Mouse (Mus musculus) lung, postnatal 10 days (tissue): ENCODE data around the gene Adss.
"Not testable (repeated sequence)": the region's sequence is repeated elsewhere in the genome, so short reads cannot be mapped to it uniquely, and the experiment has no call there.

Source experiments
- DNase-seq: peaks from one replicate; pipeline ENCODE4 v3.0.0; 2021

Gene Adss

DNA sequence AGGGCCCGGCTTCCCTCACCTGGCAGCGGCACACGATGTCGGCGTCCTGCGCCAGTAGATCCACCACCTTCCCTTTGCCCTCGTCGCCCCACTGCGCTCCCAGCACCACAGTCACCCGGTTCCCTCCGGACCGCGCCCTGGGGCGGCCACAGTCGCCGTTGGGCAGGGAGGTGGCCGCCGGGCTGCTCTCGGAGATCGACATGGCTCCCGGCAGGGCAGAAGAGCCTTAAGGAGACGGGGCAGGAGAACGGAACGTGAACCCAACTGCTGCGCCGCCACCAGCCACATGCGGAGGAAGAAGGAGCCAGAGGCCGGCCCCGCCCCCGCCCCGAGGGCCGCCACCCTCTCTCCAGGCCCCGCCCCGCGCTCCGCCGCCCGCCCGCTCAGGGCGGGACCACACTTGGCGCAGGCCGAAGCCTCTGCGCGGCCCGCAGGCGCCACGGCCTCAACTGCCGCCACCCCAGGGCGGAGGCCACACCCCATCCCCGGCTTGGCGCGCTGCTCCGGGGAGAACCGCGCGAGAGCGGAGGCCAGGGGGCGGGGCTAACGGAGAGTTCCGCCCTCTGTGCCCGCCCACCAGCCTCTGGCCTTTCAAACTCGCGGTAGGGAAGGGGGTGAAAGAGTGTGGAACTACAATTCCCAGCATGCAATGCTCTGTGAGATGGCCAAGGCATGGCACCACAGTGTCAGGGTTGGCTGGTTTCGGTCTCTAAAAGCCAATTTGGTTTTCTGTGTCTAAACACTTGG lies at the start of gene Adss:
TSS of gene Adss (minus strand) at position 319 of the 747 bp plus-strand sequence.
- DNase-seq = peak; percentile 99

GRCm38 (mm10) chr1:177845812-177846211 lies 49.5 kb upstream of the Adss start:
- peak; percentile 3 for DNase-seq

DNA sequence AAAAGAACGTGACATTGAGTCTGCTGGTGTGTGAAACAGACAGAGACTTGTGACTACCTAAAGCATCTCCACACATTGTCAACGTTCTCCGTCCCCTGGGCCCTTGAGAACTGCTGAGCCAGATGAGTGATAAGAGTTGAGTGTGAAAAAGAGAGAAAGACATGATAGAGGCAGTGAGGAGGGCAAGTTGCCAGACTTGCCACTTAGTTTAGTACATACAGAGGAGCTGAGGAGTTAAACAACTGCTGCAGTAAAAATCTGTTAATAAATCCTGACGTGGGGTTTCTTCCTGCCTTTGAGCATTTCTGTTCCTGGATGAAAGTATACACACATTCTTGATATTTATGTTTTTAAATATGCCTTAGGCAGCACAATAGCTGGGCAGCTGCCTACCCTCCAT lies 31.5 kb upstream of the Adss start:
- DNase-seq = not testable (repeated sequence)

DNA sequence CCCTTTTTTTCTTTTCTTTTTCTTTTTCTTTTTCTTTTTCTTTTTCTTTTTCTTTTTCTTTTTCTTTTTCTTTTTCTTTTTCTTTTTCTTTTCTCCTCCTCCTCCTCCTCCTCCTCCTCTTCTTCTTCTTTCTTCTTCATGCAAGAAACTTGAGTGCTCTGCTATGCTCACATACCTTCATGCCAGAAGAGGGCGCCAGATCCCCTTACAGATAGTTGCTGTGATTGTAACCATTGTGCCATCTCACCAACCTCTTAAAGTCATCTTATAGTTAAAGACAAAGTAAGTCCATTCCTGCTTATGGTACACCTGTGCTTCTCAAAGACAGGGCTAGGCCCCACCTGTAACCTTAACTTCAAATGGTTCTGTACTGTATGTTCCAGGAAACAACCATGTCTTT lies 10.5 kb upstream of the Adss start:
- peak; percentile 18 for DNase-seq

DNA sequence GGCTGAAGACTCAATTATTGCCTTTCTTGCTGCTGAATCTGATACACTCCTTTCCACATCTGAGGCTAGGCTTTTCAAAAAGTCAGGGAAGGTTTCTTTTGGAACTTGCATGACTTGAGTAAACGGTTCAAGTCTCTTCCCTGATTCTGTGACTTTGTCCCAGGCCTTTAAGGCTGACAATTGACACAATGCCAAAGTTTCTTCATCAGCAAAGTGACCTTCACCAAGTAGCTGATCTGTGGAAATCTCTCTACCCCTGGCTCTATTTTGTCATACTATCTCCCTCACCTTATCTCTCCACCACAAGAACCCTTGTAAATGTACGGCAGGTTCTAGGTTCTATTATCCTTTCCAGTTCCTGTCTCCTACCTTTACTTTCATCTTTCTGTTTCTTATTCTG lies 7.2 kb upstream of the Adss start:
- DNase-seq = no peak

DNA sequence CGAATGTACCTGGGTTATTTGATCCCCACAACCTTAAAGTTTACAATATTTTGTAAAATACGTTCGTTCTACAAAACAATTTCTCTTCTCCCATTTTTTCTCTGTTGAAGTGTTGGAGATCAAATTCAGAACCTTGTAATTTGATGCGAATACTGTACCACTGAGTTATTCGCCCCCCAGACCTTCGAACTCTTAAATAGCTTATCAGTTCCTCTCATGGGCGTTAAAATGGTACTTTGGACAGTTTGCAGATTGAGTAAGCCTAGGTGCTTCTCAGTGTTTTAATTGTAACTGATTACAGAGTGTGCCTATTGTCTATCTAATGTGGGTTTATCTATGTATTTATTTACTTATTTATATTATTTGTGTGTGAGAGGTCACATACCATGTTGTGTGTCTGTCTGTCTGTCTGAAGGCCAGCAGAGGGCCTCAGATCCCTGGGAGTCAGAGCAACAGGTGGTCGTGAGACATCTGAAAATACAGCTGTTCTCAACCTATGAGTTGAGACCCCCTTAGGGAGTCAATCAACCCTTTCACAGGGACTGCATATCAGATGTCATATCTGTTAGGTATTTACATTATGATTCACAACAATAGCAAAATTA lies 942 bp upstream of the Adss start:
- DNase-seq = no peak

DNA sequence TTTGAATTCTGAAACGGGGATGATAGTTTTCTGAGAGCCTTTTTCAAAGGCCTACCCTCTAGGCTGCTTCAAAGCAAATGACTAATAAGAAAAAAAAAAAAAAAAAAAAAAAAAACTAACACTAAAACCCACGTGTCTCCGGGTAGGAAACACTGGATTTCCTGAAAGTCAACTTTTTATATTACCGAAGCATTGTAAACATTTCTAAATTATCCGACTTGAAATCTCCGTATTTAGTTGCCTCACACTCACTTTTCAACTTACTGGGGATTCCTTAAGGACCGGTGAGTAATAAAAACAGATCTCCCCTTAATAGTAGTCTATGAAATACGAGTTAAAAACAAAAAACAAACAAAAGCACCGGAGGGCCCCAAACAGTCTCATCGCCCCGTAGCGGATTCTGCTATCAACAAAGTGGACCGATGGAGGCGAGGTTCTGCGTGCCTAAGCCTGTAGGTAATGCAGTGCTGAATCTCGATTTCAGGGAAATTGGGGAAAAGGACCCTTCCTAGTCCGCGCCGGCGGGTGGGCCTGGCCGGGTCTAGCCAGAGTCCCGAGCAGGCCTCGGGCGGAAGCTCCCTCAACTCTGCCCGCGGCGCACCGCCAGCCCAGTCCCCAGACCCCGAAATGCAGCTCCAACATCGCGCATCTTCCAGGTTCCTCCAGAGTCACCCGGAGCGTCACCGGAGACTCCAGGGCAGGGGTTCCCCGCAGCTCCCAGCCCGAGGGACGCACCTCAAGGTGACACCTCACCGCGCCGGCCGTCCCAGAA lies 704 bp downstream of the Adss start:
- DNase-seq = peak; percentile 51

DNA sequence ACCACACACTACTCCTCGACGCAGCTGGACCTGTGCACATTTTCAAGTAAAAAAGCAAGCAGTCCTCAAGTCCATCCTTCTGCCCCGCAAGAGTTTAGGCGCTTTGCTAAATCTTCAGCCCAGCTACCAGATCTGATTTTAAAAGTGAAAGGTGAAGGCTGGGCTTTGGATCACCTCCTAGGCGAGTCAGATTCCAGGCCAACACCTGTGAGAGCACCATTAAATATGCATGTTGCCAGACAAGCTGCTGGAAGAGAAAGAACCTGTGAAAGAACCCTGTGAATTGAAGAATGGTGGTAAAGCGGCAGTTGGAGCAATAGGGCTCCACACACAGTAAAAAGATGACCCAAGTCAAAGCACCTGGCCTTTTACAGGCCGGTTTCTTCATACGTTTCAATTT lies 1.4 kb downstream of the Adss start:
- peak; percentile 3 for DNase-seq

DNA sequence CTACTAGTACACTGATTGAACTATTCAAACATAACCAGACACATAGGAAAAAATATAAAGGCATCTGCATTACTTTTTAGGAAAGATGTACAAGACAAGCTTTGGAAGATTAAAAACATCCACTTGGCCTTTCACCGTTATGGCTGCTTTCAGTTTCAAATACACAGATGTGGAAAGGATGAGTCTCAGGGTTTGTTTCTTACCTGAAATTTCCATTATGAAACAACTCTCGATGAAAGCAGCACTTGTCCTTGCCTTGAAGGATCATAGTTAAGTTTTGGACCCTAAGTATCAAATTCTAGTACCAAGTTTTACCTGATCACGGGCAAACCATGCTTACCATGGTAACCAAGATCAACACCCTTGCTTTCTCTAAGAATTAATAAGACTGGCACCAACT lies 3.5 kb downstream of the Adss start:
- no peak for DNase-seq

DNA sequence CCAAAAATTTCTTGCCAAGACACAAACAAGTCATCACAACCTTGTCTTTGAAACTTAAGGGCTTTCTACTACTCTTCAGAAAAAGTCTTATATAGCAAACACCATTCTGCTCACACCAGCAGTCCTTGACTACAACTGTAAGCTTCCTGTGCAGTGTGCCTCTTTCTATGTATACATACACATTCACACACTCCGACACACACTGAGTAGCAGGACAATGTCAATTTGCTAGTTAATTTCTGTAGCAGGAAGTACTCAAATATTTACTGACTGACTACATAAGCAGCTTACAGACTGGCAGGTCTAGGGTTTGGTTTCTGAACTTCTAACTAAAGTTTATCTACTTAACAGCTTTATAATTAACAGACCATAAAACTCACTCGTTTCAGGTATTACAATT lies 18.9 kb downstream of the Adss start:
- DNase-seq = no peak

DNA sequence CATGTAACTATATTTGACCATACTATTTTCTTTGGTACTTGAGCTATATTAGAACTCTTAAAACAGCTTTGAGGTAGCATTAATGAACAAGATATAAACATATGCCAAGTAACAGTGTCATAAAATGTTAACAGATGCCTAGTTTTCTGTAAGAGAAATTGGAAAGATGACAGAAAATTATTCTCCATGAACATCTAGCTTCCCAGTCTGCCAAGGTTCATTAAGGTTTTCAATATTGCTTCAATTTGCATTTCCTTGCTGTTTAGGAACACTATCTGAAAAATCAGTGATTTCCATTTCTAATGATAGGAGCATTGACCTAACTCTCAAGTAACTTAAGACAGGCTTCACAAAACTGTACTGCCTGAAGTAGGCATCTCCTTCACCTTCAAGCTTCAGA lies 27.4 kb downstream of the Adss start:
- DNase-seq = no peak

DNA sequence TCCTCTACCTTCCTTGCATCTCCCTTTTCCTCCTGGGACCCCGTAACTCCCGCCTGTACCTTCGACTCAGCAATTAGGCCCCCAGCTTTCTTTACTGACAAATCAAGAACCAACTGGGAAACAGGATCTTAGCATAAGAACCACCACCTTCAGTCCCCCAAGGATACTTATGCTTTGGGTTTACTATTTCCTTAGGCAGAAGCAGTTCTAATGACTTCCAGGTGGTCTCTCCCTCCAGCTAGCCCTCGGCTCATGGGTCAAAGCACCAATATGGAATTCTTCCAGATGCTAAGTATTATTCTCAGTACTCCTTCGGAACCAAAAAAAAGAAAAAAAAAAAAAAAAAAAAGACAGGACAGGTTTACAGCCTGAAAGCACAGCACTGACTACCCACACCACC lies 39.1 kb downstream of the Adss start:
- DNase-seq = no peak

GRCm38 (mm10) chr1:177753496-177753895 lies 42.8 kb downstream of the Adss start:
- no peak for DNase-seq

- no peak for DNase-seq
Measured at GRCm38 (mm10) chr1:177747869-177748540, 48.3 kb downstream of the Adss start.

DNA sequence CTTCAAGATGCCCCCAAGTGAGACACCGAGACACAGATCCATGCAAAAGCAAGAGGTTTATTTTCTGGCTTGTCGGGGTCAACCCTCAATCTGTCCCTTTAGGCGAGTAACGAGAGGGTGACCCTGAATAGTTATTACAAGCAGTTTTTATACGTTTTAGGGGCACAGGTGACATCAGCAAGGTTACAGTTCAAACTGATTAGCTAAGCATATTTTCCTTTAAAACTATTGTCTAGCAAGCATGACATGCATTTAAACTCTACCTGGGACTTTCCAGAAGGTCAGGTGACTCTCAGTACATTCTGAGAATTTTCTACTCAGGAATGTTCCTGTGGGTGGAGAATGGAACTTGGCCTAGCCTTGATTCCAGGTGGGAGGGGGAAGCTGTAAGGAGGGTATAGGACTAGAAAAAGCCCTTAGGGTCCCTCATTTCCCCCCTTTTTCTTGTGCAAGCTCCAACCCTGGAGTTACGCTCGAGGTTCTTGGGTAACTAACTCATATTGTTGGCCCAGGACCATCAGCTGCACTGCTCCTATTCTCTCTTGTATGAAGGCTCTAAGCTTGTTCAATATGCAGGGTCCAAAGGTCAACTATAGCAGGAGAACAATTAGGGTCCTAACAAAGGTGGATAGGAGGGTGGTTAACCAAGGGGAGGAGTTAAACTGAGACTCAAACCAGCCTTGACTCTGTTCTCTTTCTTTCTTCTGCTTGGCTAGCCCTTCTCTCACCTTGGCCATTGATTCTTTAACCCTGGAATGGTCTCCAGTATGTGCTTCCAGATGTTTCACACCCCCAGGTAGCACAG lies 51.6 kb downstream of the Adss start:
- DNase-seq = no peak

GRCm38 (mm10) chr1:177742119-177742518 lies 54.2 kb downstream of the Adss start:
- no peak for DNase-seq

GRCm38 (mm10) chr1:177740707-177741106 lies 55.6 kb downstream of the Adss start:
- DNase-seq = no peak

DNA sequence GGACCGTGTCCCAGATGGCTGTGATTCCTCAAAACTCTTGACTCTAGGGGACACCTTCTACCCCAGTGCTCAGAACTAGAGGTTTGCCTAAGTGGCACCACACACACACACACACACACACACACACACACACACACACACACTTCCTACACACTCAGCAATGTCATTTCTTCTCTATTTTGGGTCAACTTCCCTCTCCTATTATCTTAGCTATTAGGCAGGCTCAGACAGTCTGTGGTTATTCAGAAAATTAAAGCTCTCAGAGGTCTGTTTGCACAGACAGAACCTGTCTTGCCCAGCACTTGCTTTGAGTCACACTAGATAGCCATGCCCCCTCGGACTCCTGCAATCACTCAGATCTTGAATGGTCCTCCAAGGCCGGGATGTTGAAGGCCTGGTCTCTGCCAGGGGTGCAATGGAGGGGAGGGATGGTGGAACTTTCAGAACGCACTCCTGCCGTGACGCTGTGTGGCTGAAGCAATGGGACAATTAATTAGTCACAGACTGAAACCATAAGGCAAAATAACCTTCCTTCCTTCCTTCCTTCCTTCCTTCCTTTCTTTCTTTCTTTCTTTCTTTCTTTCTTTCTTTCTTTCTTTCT lies 58.7 kb downstream of the Adss start:
- DNase-seq = no peak

DNA sequence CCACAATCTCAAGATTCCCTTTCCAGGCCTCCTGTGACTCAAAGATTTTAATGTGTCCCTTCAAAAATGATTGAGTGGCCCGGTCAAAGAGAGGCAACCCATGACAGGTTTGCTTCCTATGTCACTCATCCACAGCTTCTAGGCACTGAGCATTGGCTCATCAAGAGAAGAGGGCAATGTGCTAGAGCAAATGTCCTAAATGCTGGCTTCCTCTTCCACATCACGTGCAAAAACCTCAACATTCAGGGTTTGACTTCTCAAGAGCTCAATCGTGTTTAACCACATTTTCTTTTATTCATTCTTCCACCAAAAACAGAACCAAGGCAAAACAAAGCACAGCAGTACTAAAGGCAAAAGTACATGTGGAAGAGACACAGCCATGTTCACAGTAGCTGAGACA lies 64.3 kb downstream of the Adss start:
- DNase-seq = no peak

DNA sequence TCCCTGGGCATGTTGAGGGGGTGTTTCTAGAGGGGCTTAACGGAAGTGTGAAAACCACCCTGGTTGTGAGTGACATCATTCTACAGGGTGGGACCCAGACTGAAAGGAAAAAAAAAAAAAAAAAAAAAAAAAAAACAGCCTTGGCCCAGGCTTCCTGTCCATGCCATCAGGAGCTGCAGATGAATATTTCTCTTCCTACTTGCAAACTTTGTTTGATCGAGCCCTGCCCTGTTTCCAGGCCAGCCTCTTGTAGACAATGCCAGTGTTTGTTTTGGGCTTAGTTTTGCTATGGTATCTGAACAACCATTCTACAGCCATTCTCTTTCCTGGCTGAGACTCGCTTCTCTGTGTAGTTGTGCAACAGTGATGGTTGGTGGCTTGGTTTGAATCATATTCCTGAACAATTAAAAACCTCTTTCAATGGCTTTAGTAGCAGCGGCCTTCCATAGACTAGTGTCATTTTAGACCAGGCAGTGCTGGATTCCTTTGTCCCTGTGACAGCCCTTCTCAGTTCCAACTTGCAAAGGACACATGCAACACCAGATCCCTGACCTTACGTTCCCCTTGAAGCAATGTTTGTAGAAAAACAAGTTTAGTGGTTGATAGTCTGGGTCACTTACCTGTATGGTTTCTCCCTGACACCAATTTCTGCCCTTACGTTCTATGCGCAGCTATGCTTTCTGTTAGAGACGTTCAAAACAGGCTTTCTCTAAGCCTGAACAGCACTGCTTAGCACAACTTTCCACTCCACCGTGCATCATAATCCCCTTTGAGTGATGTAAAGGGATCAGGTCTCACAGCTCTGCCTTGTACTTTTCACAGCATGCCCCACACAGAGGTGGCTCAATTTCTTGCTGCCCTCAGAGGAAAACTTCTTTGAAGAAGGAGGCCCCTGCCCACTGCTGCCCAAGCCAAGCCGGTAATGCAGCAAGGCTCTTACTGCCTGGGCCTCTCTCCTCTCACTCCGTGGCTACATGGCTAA lies 67.0 kb downstream of the Adss start, which contains the start of gene 1700016C15Rik:
TSS of gene 1700016C15Rik (plus strand) at position 772 of the 982 bp plus-strand sequence.
- peak; percentile 27 for DNase-seq
